Mouse (Mus musculus): ENCODE results near the gene Fbxo42.

- TF ChIP-seq CTCF (IDR thresholded peaks at IDR 0.05 in 2 of 3, conservative IDR thresholded peaks at IDR 0.05 in 1 of 3; ENCODE audit: control insufficient read depth in 1 of 3, insufficient read depth in 1 of 3, low read depth in 2 of 3, low read length in 3 of 3, poor library complexity in 1 of 3, severe bottlenecking in 1 of 3) (no peak), POLR2A (IDR thresholded peaks at IDR 0.05; ENCODE audit: control insufficient read depth in 1 of 2, insufficient read depth in 1 of 2, low read depth in 1 of 2, low read length in 2 of 2, poor library complexity in 1 of 2) (no peak), JUND (IDR thresholded peaks at IDR 0.05; ENCODE audit: low read depth, low read length) (no peak), UBTF (IDR thresholded peaks at IDR 0.05; ENCODE audit: borderline replicate concordance, insufficient read depth, low read depth, low read length) (no peak), ZNF384 (IDR thresholded peaks at IDR 0.05; ENCODE audit: low read depth, low read length) (no peak), ELF1 (IDR thresholded peaks at IDR 0.05; ENCODE audit: low read depth, low read length) (no peak), MAFK (IDR thresholded peaks at IDR 0.05; ENCODE audit: borderline replicate concordance, low read depth, low read length) (no peak), EP300 (IDR thresholded peaks at IDR 0.05; ENCODE audit: low read depth in 1 of 2, low read length in 2 of 2) (no peak), TCF12 (IDR thresholded peaks at IDR 0.05; ENCODE audit: low read depth, low read length) (no peak), ZMIZ1 (IDR thresholded peaks at IDR 0.05; ENCODE audit: low read depth, low read length) (no peak), SMC3 (IDR thresholded peaks at IDR 0.05; ENCODE audit: low read depth, low read length) (no peak), USF1 (IDR thresholded peaks at IDR 0.05; ENCODE audit: low read depth, low read length) (no peak), MYB (IDR thresholded peaks at IDR 0.05; ENCODE audit: low read depth, low read length) (no peak), TBP (IDR thresholded peaks at IDR 0.05; ENCODE audit: low read depth, low read length) (no peak)
Measured at GRCm38 (mm10) chr4:141235537-141236111, 87.9 kb downstream of the Fbxo42 start.
